Mouse (Mus musculus): ENCODE measurements at regions not wholly inside any gene's neighbourhood (a gene's known extent, or its start where the extent isn't known, plus 50 kb on each side); places are given as distances from the start of the nearest gene placed in this dataset.

DNA sequence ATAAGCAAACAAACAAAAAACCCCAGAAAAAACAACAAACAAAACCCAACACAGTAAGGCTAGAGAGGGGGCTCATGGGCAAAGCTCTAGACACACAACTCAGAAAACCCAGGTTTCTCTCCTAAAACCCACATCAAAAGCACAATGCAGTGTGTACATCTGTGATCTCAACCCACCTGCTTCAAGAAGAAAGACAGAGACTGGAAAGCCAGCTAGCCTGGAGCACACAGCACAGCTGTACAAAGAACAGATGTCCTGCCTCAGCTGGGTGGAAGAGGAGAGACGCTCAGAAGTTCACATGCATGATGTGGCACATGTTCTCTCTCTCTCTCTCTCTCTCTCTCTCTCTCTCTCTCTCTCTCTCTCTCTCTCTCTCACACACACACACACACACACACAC, 140.0 kb upstream of the Ap5m1 start:
- no peak overlapping the region for H3K27ac ChIP-seq (ENCODE audit: insufficient read depth, low read depth)
- in situ Hi-C loops (cut with MboI; ENCODE audit: low pct_ligation_motif_present, low pct_unique_long_range_greater_than_20kb, low sequenced_read_pairs) = no loop called here
- no peak overlapping the region for H3K4me3 ChIP-seq (replicated peaks in 1 of 3; ENCODE audit: low read depth in 2 of 3, low read length in 2 of 3, poor library complexity in 1 of 3)
- H3K9me3 ChIP-seq (replicated peaks; ENCODE audit: low read length) = no peaks in the 10 kb centered on the region
- DNase-seq (ENCODE audit: extremely low read depth) = no peak
- H3K4me1 ChIP-seq (ENCODE audit: control insufficient read depth in 1 of 2, insufficient read depth in 2 of 2) = peaks cover 0 to 3% of the 10 kb centered on the region in 2 experiments; a peak in 1 of 4 replicates
- H3K79me2 ChIP-seq (replicated peaks; ENCODE audit: control insufficient read depth, extremely low read depth, insufficient read depth, poor library complexity, severe bottlenecking) = no peaks in the 10 kb centered on the region
- dilution Hi-C loops (cut with MboI; ENCODE audit: extremely low pct_ligation_motif_present, extremely low pct_unique_long_range_greater_than_20kb, low sequenced_read_pairs) = no loop called here
- no peak overlapping the region for H3K4me2 ChIP-seq (ENCODE audit: insufficient read depth, low read depth, poor library complexity, severe bottlenecking)
- no peak overlapping the region for H3K9ac ChIP-seq (ENCODE audit: insufficient read depth, low read depth)
- TF ChIP-seq MAFK (IDR thresholded peaks at IDR 0.05; ENCODE audit: insufficient replicate concordance, low read length) (no peak), ZNF384 (IDR thresholded peaks at IDR 0.05; ENCODE audit: low read depth, low read length) (no peak), TCF12 (IDR thresholded peaks at IDR 0.05; ENCODE audit: low read depth, low read length) (no peak), ETS1 (conservative IDR thresholded peaks at IDR 0.05; ENCODE audit: low read depth, low read length) (no peak), TBP (conservative IDR thresholded peaks at IDR 0.05; ENCODE audit: low read depth, low read length) (no peak), ZC3H11A (IDR thresholded peaks at IDR 0.05; ENCODE audit: low read depth, low read length) (no peak), MXI1 (IDR thresholded peaks at IDR 0.05; ENCODE audit: low read depth, low read length) (no peak), MYC (IDR thresholded peaks at IDR 0.05; ENCODE audit: low read depth, low read length) (no peak), BHLHE40 (IDR thresholded peaks at IDR 0.05; ENCODE audit: low read depth, low read length) (no peak), RCOR1 (conservative IDR thresholded peaks at IDR 0.05; ENCODE audit: low read depth, low read length) (no peak), NRF1 (IDR thresholded peaks at IDR 0.05; ENCODE audit: low read depth, low read length) (no peak), CHD1 (IDR thresholded peaks at IDR 0.05; ENCODE audit: low read depth, low read length) (no peak), IRF4 (IDR thresholded peaks at IDR 0.05; ENCODE audit: low read depth, low read length) (no peak), ZMIZ1 (IDR thresholded peaks at IDR 0.05; ENCODE audit: low read depth, low read length) (no peak), MAX (IDR thresholded peaks at IDR 0.05; ENCODE audit: low read length) (no peak), MEF2A (IDR thresholded peaks at IDR 0.05; ENCODE audit: borderline replicate concordance, low read depth, low read length) (no peak), SIN3A (IDR thresholded peaks at IDR 0.05; ENCODE audit: low read length) (no peak)
- H3K36me3 ChIP-seq (replicated peaks in 1 of 2; ENCODE audit: control insufficient read depth in 1 of 2, insufficient read depth in 1 of 2, low read length in 1 of 2) = no peaks in the 10 kb centered on the region
- no peaks in the 10 kb centered on the region for H3K27me3 ChIP-seq (replicated peaks)

DNA sequence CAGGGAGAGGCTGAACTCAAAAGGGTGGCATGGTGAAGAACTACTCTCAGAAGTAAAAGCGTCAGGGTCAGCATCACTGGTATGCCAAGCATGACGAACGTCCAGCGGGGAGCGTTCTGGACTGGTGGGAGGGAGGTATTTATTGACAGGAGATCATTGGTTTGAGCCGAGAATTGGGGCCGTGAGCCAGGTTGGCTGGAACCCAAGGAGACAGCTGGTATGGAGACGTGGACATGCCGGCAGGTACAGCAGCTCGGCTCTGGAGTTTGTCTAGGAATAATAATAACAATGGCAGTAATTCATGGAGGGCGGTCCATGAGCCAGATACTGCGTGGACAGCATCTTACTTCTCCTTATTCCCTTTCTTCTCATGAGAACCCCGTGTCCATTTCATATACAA, 156.5 kb upstream of the Ap5m1 start:
- Histone ChIP-seq H3K27ac (ENCODE audit: insufficient read depth, low read depth) (no peak overlapping the region), H3K4me2 (ENCODE audit: insufficient read depth, low read depth, poor library complexity, severe bottlenecking) (no peak overlapping the region), H3K27me3 (replicated peaks) (no peaks in the 10 kb centered on the region), H3K79me2 (replicated peaks; ENCODE audit: control insufficient read depth, extremely low read depth, insufficient read depth, poor library complexity, severe bottlenecking) (no peaks in the 10 kb centered on the region), H3K9me3 (replicated peaks; ENCODE audit: low read length) (no peaks in the 10 kb centered on the region), H3K9ac (ENCODE audit: insufficient read depth, low read depth) (no peak overlapping the region), H3K36me3 (replicated peaks in 1 of 2; ENCODE audit: control insufficient read depth in 1 of 2, insufficient read depth in 1 of 2, low read length in 1 of 2) (no peaks in the 10 kb centered on the region), H3K4me1 (ENCODE audit: control insufficient read depth in 1 of 2, insufficient read depth in 2 of 2) (no peaks in the 10 kb centered on the region), H3K4me3 (replicated peaks in 1 of 3; ENCODE audit: low read depth in 2 of 3, low read length in 2 of 3, poor library complexity in 1 of 3) (no peak overlapping the region)
- no peak for DNase-seq (ENCODE audit: extremely low read depth)
- TF ChIP-seq E2F4 (IDR thresholded peaks at IDR 0.05; ENCODE audit: insufficient replicate concordance, low read depth, low read length) (no peak), SMC3 (IDR thresholded peaks at IDR 0.05; ENCODE audit: low read depth, low read length) (no peak)
- in situ Hi-C loops (cut with MboI; ENCODE audit: low pct_ligation_motif_present, low pct_unique_long_range_greater_than_20kb, low sequenced_read_pairs) (no loop called here), dilution Hi-C loops (cut with MboI; ENCODE audit: extremely low pct_ligation_motif_present, extremely low pct_unique_long_range_greater_than_20kb, low sequenced_read_pairs) (no loop called here)
